Mouse (Mus musculus): ENCODE data around the gene Rhoj.

DNA sequence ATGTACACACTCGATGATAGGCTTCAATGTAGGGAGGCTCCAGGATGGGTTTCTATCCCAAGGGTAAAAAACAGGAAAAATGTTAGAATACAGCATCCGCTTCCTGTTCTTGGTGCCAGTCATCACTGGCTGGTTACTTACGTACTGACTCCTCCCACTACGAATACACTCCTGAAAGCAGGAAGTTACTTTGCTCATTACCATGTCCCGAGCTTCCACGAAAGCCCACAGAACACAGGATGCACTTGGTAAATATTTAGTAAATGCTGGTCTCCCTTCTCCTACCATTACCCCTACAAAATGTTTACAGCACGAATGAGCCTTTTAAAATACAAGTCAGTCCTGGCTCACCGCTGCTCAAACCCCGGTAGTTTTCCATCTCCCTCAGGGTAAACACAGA lies 104.8 kb downstream of the Rhoj start:
- TF ChIP-seq USF1 (IDR thresholded peaks at IDR 0.05; ENCODE audit: low read depth): no peak
- TF ChIP-seq MAX (IDR thresholded peaks at IDR 0.05; ENCODE audit: low read depth): no peak
- TF ChIP-seq SRF (IDR thresholded peaks at IDR 0.05; ENCODE audit: control insufficient read depth, insufficient read length, low read depth): no peak
- TF ChIP-seq MYOG (IDR thresholded peaks at IDR 0.05; ENCODE audit: control insufficient read depth in 1 of 3, insufficient read depth in 1 of 3, insufficient read length in 2 of 3, low read depth in 2 of 3): no peak
- TF ChIP-seq POLR2AphosphoS2 (IDR thresholded peaks at IDR 0.05; ENCODE audit: insufficient read length, low read depth): no peak
- TF ChIP-seq POLR2A (IDR thresholded peaks at IDR 0.05; ENCODE audit: insufficient read length, low read depth): no peak
- TF ChIP-seq E2F4 (IDR thresholded peaks at IDR 0.05; ENCODE audit: insufficient read depth): no peak
- no peak for TF ChIP-seq CEBPB (IDR thresholded peaks at IDR 0.05; ENCODE audit: insufficient read depth, poor library complexity, severe bottlenecking)
- no peak for TF ChIP-seq TCF12 (IDR thresholded peaks at IDR 0.05; ENCODE audit: insufficient read depth, poor library complexity, severe bottlenecking)
- TF ChIP-seq MYOD1 (IDR thresholded peaks at IDR 0.05; ENCODE audit: control insufficient read depth in 1 of 3, insufficient read length in 2 of 3, low read depth in 2 of 3): no peak
